Mouse (Mus musculus): ENCODE data around the gene Rbm43.
"Not testable (repeated sequence)": the region's sequence is repeated elsewhere in the genome, so short reads cannot be mapped to it uniquely, and the experiment has no call there.

Rbm43 gene

DNA sequence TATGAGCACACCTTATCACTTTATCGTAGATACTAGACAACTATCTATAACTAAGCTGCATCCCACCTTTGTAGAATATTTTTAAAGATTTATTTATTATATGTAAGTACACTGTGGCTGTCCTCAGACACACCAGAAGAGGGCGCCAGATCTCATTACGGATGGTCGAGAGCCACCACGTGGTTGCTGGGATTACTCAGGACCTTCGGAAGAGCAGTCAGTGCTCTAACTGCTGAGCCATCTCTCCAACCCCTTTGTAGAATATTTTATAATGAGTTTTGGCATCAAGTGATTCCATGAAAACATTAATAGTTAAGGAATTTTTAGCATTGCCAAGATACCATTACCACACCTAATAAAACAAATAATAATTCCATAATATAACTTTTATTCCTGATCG lies 20.4 kb downstream of the Rbm43 start:
- DNase-seq (ENCODE audit: low read depth, low spot score): no peak

DNA sequence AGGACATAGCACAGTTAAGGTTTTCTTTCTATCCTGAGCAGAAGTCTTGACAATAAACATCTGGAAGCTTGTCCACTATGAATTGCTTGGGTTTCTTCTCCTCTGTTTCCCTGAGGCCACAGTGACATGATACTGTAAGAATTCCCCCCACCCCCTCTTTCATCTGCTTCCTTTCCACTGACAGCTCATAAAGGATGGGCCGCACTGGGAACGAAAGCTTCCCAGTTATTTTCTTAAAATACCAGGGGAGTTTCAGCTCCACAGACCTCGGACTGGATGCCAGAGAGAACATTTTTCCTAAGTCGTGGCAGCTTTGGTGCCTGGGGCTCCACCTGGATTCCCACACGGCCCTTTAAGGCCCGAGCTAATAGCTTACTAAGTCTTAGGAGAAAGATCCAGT lies 22.2 kb downstream of the Rbm43 start:
- no peak for DNase-seq (ENCODE audit: low read depth, low spot score)

DNA sequence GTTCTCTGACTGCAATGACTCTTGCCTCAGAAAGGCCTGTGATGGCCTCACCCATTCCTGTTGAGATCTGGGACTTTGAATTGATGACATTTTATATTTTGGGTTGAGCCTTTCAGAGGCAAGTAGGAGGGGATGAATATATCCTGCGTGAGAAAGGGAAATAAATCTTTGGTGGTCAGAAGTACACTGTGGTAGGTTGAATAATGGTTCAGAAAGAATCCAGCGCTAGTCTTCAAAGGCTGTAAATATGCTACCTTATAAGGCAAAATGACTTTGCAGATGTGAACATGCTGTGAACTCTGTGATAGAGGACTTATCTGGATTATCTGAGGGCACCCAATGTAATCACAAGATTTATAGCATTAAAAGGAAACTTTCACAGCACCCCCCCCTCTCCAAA lies 23.1 kb downstream of the Rbm43 start:
- no peak for DNase-seq (ENCODE audit: low read depth, low spot score)

GRCm38 (mm10) chr2:51907538-51908110 lies 27.3 kb downstream of the Rbm43 start:
- no peak for DNase-seq (ENCODE audit: low read depth, low spot score)

- DNase-seq (ENCODE audit: low read depth, low spot score): no peak
Observed at GRCm38 (mm10) chr2:51905637-51906036, 29.3 kb downstream of the Rbm43 start.

GRCm38 (mm10) chr2:51892411-51892901 lies 42.5 kb downstream of the Rbm43 start:
- DNase-seq (ENCODE audit: low read depth, low spot score): no peak

GRCm38 (mm10) chr2:51890961-51891360 lies 44.0 kb downstream of the Rbm43 start:
- DNase-seq (ENCODE audit: low read depth, low spot score): no peak

DNA sequence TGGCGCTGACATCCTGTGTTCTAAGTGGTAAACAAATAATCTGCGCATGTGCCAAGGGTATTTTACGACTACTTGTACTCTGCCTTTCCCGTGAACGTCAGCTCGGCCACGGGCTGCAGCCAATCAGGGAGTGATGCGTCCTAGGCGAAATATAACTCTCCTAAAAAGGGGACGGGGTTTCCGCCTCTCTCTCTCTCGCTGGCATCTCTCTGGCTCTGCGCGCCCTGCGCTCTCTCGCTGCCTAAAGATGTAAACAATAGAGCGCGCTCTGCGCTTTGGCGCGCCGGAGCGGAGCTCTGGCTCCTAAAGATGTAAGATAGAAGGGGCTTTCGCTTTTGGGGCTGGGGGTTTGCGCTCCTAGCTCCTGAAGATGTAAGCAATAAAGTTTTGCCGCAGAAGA lies 44.8 kb downstream of the Rbm43 start:
- not testable (repeated sequence) for DNase-seq (ENCODE audit: low read depth, low spot score)

DNA sequence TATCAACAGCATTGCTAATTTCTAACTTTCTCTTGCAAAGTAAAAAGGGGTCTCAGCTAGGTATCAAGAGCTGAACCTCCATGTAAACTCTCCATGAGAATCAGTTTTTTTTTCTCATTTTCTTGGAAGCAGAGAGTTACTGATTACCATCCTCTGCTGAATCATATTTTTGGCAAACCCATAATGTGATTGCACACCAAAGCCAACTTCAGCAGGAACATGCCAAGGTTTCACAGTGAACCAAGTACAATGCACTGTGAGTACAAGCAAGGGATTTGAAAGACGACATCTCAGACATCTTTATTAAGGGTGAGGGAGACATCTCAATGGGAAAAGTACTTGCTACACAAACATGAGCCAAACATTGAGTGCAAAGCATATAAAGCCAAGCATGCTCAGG lies 54.8 kb downstream of the Rbm43 start:
- DNase-seq (ENCODE audit: low read depth, low spot score): no peak

All from ES-CJ7 (cell line).